Mouse (Mus musculus) lung, adult 18-20 months (tissue): ENCODE data around the gene Cep97.
"Not testable (repeated sequence)": the region's sequence is repeated elsewhere in the genome, so short reads cannot be mapped to it uniquely, and the experiment has no call there.

ENCODE experiments used
- DNase-seq, 2 experiments: peaks; one replicate each; pipeline ENCODE4 v3.0.0; 2022; ENCODE audit warnings: mixed read lengths in 2 of 2

Cep97 gene

DNA sequence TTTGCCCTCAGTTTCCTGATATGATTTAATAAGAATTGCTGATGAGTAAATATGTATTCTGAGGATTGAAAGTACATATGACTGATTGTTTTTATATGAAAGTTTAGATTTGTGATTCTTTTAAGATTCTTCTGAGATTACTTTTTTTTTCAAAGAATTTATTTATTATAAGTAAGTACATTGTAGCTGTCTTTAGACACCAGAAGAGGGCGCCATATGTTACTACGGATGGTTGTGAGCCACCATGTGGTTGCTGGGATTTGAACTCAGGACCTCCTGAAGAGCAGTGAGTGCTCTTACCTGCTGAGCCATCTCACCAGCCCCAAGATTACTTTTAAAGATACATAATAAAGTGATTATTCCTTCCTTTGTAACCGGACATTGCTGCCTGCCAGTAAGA lies 45.2 kb downstream of the Cep97 start:
- DNase-seq: no peak

DNA sequence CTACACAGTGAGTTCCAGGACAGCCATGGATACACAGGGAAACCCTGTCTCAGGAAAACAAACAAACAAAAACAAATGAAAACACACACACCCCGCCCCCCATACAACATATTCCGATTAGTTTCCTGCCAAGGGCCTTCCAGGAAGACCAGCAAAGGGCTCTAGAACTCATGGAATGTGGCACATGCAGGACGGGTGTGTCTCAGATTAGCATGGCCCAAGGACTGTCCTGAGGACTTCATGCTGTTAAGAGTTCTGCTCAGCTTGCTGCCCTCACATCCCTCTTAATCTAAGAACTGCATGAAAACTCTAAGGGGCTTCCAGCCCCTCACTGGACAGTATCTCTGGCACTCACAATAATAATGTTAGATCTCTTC lies 46.1 kb downstream of the Cep97 start:
- DNase-seq: no peak

DNA sequence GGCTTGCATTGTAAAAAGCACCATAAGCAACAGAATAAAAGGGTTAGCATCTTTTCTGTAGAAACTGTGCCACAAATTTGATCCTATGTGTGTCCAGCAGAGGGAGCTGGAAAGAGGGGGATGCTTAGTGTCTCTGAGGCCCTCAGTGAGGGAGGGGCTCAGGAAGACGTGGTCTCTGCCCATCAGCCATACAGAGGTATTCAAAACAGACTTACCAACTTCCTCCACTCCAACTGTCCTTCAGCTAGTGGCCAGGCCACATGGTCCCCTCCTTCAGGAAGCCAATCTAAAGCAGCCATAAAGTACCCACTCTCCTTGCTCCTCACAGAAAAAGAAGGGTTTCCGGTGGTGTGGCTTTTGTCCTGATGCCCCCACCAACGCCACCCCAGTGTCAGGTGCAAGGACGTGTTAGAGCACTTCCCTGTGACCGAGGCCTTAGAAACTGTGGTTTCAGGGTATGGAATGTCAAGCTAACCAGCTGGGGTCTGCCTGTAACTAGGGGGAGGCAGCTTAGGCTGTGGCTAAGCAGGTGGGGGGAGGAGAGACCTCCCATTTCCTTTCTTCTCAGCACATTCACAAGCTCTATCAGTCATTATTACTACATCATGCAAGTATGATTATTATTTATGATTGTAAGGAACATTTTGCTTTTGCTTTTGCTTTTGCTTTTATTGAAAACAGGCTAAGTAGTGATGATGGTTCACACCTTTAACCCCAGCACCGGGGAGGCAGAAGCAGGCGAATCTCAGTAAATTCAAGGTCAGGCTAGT lies 46.7 kb downstream of the Cep97 start:
- no peak for DNase-seq

DNA sequence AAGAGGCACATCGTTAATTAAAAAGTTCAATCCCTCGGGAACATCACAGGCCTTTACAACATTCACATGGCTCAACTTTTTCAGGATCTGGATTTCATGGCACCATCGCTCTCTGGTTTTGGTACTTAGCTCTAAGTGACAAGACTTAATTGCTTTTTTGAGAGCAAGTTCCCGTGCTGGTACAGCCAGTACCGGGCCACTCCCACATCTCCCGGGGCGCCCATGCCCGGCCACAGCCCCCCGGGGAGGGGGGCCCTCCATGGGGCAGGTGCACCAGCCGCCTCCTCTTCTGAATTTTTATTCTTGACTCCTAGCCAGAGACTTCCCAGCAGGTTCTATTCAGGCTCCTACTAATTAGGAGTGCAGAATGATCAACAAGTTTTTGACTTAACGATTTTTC lies 50.4 kb downstream of the Cep97 start:
- DNase-seq: no peak

DNA sequence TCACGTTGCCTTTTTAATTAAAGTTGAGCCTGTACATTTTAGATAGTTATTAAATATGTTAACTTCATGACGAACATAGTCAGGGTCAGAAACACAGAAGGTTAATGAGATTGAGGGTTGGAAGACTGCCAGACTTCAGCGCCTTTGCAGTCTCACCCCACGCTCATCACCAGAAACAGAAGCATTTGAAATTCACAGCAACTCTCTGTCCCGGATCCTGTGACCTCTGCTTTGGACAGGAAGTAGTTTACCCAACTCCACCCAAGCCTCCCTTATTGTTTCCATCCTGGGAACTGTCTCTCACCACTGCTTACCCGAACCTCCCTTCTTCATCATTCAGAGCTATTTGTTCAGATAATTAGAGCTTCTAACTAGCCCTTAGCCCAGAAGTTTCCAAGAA lies 58.6 kb downstream of the Cep97 start:
- DNase-seq: no peak

DNA sequence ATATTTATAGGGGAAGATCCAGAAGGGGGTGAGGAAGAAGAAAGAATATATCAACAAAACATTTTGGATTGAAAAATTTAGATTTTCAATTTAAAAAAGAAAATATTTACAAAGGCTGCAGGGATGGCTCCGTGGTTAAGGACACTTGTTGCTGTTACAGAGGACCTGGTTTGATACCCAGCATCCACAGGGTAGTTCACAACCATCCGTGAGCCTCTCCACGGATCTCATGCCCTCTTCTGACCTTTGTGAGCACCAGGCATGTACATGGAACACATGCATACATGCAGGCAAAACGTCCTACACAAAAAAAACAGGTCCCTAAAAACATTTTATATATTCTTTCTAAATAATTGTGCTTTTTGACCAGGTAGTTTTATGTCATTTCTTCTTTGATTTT lies 70.8 kb downstream of the Cep97 start:
- no peak for DNase-seq

DNA sequence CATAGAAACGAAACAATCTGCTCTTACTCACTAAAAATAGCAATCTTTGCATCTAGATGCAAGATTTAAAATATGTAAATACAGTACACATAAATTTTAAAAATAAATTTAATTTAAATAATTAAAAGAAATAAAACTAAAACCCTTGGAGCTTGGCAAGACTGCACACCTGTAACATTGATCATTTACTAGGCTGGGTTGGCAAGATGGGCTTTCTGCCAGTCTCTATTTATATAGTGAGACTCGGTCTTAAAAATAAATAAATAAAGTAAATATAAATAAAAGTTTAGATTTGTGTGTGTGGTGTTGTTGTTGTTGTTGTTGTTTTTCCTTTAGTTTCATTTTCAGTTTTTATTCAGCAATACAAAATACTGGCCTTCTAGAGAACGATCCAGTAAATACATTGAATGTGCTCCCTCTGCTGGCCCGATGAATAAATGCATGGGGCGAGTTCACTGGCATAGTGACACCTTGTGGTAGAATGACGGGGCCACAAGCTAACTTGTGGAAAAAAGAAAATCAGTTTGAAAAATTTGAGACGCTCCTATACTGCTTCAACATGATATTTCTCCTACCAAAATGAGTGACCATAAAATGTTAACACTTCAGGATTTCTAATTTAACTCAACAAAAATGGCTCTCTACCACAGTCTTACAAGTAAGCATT lies 71.4 kb downstream of the Cep97 start:
- DNase-seq: peak; percentile 61 to 63

DNA sequence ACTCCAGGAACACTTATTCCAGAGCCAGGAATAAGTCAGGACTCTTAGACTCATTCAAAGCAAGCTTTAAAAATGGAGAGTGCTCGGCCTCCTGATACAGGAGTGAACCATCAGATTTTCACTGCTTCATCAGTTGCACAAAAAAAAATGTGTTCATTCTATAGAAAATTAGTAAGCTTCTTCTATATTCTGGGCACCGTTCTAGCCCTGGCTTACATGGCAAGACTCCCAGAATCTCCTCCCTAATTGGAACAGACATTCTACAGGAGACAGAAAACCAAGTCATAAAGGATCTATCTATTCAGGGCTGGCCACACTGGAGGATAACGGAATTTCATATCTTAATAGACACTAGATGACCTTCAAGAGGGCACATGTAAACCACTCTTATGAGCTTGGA lies 73.6 kb downstream of the Cep97 start:
- no peak for DNase-seq

DNA sequence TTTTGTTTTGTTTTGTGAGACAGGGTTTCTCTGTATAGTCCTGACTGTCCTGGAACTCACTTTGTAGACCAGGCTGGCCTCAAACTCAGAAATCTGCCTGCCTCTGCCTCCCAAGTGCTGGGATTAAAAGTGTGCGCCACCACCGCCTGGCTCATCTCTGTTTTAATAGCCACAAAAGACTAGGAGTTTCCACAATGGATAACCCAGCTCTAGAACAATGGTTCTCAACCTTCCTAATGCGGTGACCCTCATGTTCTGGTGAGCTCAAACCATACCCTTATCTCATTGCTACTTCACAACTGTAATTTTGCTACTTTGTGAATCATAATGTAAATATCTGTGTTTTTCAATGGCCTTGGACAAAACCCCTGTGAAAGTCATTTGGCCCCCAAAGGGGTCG lies 75.2 kb downstream of the Cep97 start:
- not testable (repeated sequence) for DNase-seq

DNA sequence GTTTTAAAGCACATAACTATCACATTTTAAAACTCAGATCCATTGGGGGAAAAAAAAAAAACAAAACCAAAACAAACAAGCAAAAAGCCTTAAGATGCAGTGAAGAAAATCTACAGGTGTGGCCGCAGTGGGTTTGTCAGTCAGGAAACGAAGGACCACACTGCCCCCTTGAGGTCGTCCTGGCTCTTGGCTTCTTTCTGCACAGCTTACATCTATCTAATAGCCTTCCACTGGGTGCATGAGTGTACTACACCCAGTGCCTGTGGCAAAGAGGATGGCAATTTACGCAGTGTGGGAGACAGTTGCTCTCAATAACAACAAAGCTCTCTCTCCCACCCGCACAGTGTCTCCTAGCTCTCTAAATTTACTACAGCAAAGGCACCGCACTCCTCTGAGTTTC lies 76.2 kb downstream of the Cep97 start:
- peak; percentile 60 to 74 for DNase-seq

DNA sequence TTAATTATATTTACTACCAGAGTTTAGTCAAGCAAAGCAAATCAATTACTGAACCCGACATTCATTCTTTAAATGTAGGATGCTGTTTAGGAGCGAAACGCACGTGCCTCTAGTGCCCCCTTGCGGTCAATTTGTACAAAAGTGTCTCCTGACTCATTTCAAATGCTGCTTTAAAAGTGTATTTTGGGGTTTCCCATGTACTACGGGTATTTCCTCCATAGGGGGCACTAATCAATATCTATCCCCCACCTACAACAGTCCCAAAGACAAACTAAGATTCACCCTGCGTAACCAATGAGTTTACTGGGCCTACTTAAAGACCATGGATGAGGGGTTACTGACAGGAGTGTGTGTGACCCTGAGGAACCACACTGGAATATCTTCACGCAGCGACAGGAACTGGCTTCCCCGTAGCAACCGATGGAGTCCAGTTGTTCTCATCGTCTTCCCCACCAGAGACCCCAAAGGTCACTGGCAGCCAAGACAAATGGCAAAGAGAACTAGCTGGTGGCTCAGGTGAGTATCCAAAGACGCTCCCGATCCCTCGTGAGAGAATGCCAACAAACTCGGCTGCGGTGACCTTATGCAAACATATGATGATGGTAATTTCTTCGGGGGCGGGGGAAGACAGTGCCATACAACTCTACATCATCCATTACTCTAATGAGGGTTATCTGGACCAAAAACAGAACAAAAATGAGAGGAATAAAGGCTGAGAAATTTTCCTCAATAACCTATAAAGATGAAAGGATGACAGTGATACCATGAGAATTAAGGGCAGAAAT lies 81.5 kb downstream of the Cep97 start:
- peak; percentile 64 to 74 for DNase-seq

DNA sequence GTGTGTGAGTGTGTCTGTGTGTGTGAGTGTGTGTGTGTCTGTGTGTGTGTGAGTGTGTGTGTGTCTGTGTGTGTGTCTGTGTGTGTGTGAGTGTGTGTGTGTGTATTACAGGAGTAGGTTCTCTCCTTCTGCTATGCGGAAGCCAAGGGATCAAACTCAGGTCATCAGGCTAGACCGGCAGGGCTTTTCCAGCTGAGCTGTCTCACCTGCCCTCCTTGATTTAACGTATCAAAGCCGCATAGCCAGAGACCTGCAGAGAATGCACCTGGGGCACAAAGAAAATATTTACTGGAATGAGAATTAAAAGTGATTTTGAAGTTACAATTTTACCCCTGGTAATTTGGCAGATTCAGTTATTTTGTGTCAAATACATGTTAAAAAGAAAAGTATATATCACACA lies 82.1 kb downstream of the Cep97 start:
- DNase-seq: no peak

DNA sequence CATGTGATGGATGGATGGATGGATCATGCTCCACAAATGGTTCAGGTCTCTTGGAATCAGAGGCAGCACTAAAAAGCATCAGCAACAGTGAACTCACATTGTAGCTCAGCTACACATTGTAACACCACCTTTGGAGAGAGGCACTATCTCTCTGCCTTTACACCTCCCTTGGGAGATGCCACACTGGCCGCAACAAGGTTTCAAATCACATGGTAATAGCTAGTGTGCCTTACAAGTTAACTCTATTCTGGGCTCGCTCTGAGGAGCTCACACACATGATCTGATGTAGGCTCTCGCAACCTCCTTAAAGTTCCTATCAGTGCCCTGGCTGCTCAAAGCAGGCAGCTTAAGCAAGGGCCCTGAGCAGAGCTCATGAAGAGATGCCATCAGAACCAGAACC lies 84.2 kb downstream of the Cep97 start:
- DNase-seq: no peak
